Mouse (Mus musculus) ES-E14 (cell line): ENCODE measurements around the gene Atxn1. TPM values are rescaled to one million over a fixed set of nuclear protein-coding genes. Genes with fewer than 3 reads are reported as not detected.

Experiments
- DNase-seq: peaks from one replicate; pipeline ENCODE4 v3.0.0-alpha.2; 2013; ENCODE audit warnings: low read depth, low spot score
- H3K27ac ChIP-seq: 2 replicates; pipeline ENCODE4 v1.5.1; 2012; ENCODE audit warnings: low read depth, mild to moderate bottlenecking, low read length, moderate library complexity, mixed read lengths; ENCODE audit not compliant: poor library complexity, insufficient read depth, severe bottlenecking
- H3K36me3 ChIP-seq: 2 replicates; pipeline ENCODE4 v1.6.1; 2012; ENCODE audit warnings: mild to moderate bottlenecking, low read length, moderate library complexity, mixed read lengths; ENCODE audit not compliant: control insufficient read depth, poor library complexity, insufficient read depth, severe bottlenecking
- H3K4me1 ChIP-seq, 2 experiments: fragments of 150-350 bp in 1 of 2; sonication (generic) in 1 of 2; 2 replicates each; pipeline ENCODE4 v1.6.1; 2012; ENCODE audit warnings: low read length in 2 of 2, mild to moderate bottlenecking in 1 of 2, mixed read lengths in 1 of 2; ENCODE audit not compliant: control insufficient read depth in 2 of 2, insufficient read depth in 2 of 2, poor library complexity in 1 of 2
- H3K4me3 ChIP-seq, 2 experiments: fragments of 150-350 bp in 1 of 2; sonication (generic) in 1 of 2; 2 replicates each; pipeline ENCODE4 v1.5.1; 2012; ENCODE audit warnings: low read length in 2 of 2, low read depth in 1 of 2, mild to moderate bottlenecking in 1 of 2, mixed read lengths in 1 of 2; ENCODE audit not compliant: insufficient read depth in 1 of 2, poor library complexity in 1 of 2, severe bottlenecking in 1 of 2
- H3K9ac ChIP-seq: 2 replicates; pipeline ENCODE4 v1.6.1; 2012; ENCODE audit warnings: low read depth, mild to moderate bottlenecking, low read length, mixed read lengths; ENCODE audit not compliant: poor library complexity, insufficient read depth, severe bottlenecking
- H3K9me3 ChIP-seq: fragments of 150-350 bp; sonication (generic); 2 replicates; pipeline ENCODE4 v1.6.1; 2012; ENCODE audit warnings: low read depth, mild to moderate bottlenecking, low read length; ENCODE audit not compliant: control insufficient read depth, insufficient read depth
- CHD2 ChIP-seq: IDR thresholded peaks from 2 replicates; pipeline ENCODE4 v1.6.1; 2014; ENCODE audit warnings: mild to moderate bottlenecking, low read depth, low read length, inconsistent platforms
- HCFC1 ChIP-seq: IDR thresholded peaks from 2 replicates; pipeline ENCODE4 v1.6.1; 2012; ENCODE audit warnings: low read length, inconsistent platforms, borderline replicate concordance; ENCODE audit not compliant: insufficient read depth
- MAFK ChIP-seq: IDR thresholded peaks from 2 replicates; pipeline ENCODE4 v1.6.1; 2014; ENCODE audit warnings: mild to moderate bottlenecking, low read depth, low read length, inconsistent platforms; ENCODE audit not compliant: insufficient read depth
- ZC3H11A ChIP-seq: IDR thresholded peaks from 2 replicates; pipeline ENCODE4 v1.6.1; 2012; ENCODE audit warnings: low read depth, mild to moderate bottlenecking, inconsistent platforms, low read length, borderline replicate concordance
- ZNF384 ChIP-seq: IDR thresholded peaks from 2 replicates; pipeline ENCODE4 v1.6.1; 2012; ENCODE audit warnings: low read depth, low read length, inconsistent platforms
- in situ Hi-C, 2 experiments: fragments of 600-800 bp; cut with MboI; formaldehyde crosslinking; loops; one replicate each; pipeline ENCODE4 v1.15.1; 2025; ENCODE audit warnings: low sequenced_read_pairs in 2 of 2, inconsistent platforms in 1 of 2; ENCODE audit not compliant: unreplicated experiment in 2 of 2
- total RNA-seq: library from RNA; depleted of rRNA; stranded (reverse); fragments of 300-350 nt; gene quantifications from 2 replicates; pipeline ENCODE4 v1.2.3, GENCODE M21; 2012

The Atxn1 gene
- total RNA-seq, 1 experiment = 7.8 TPM

DNA sequence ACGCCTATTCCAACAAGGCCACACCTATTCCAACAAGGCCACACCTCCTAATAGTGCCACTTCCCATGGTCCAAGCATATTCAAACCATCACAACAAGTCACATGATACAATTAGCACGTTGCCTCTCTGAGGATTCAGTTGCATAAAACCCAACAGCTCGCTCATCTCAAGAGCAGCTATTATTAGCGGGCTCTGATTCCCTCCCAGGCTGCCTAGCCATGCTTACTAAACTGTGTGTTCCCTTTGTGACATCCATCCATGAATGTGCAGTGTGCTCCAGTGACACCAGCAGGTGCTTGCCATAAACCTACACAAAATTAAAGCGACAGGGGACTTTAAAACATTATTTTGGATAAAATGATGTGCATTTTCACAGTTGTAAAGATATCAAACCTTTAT lies 25.7 kb upstream of the Atxn1 start:
- Histone ChIP-seq H3K27ac (no peak overlapping the region), H3K4me3 (no peak overlapping the region), H3K36me3 (no peaks in the 10 kb centered on the region), H3K9me3 (no peaks in the 10 kb centered on the region), H3K4me1 (peaks cover 4 to 6% of the 10 kb centered on the region in 2 experiments; a peak in 1 of 4 replicates), H3K9ac (no peak overlapping the region)
- no peak for DNase-seq
- in situ Hi-C loops = no loop called here
- no peak for TF ChIP-seq MAFK
- no peak for TF ChIP-seq ZC3H11A
- TF ChIP-seq CHD2 = no peak
- no peak for TF ChIP-seq ZNF384
- no peak for TF ChIP-seq HCFC1

DNA sequence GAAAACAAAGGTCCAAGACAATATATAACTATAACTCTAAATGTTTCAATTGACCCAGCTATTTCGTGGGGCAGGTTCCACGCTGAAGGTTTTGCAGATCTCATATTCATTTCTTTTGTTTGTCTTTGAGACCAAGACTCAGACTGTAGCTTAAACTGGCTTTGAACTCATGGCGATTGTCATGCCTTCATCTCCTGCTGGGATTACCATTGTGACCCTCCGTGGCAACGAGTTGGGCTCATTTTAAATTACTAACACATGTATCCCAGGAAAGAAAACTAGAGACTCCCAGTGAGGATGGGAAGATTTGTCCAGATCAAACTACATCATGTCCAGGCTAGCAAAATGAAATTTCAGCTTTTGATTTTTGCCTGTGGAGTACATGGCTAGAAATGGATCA lies 14.4 kb upstream of the Atxn1 start:
- H3K9ac ChIP-seq = no peak overlapping the region
- no peak overlapping the region for H3K4me3 ChIP-seq
- no peak for TF ChIP-seq CHD2
- TF ChIP-seq HCFC1 = no peak
- no peak for TF ChIP-seq MAFK
- no peak for TF ChIP-seq ZC3H11A
- no peak for TF ChIP-seq ZNF384
- no peak overlapping the region for H3K27ac ChIP-seq
- no peaks in the 10 kb centered on the region for H3K9me3 ChIP-seq
- DNase-seq = no peak
- no peaks in the 10 kb centered on the region for H3K4me1 ChIP-seq
- H3K36me3 ChIP-seq = no peaks in the 10 kb centered on the region
- in situ Hi-C loops = no loop called here

DNA sequence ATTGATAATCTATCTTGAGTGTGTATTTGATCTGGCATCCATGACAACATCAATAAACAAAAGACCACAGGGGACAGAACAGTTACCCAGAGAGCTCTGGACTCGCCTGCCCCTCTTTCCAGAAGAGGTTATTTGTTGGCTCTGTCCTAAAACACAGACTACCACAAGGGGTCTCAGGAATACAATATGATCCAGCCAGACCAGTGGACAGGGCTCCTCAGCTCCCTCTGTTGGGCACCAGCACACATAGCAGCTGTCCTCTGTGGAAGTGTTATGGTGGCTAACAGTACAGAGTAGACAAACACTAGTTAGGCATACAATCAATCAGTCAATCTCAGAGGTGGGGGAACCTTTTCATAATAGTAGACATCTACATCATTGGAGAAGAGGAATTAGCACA lies 12.1 kb upstream of the Atxn1 start:
- Histone ChIP-seq H3K4me1 (no peaks in the 10 kb centered on the region), H3K27ac (no peak overlapping the region), H3K4me3 (no peak overlapping the region), H3K9ac (no peak overlapping the region), H3K9me3 (no peaks in the 10 kb centered on the region), H3K36me3 (no peaks in the 10 kb centered on the region)
- DNase-seq = no peak
- TF ChIP-seq CHD2 (no peak), ZC3H11A (peak; percentile 86), HCFC1 (0 out of 2 replicates have a peak, but pooled peaks have one; percentile 28), ZNF384 (no peak)
- in situ Hi-C loops = no loop called here

DNA sequence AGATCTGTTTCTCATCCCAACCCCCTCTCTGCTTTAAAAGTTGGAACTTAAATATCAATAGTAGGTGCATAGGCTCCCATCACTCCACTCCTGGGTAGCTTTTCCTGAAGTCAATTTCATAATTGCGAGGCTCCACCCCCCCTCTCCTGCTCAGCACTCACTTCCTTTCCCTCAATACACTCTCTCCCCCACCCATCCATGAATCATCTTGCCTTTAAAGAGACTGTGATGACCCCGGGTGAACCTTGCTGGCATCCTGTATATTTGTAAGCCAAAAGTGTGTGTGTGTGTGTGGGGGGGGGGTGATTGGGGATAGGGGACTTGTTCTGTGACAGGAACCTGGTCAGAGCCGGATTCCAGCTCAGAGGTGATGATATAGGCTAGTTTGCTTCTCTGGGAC lies 9.8 kb upstream of the Atxn1 start:
- Histone ChIP-seq H3K27ac (no peak overlapping the region), H3K9ac (no peak overlapping the region), H3K36me3 (no peaks in the 10 kb centered on the region), H3K4me1 (peaks cover 2 to 3% of the 10 kb centered on the region in 2 experiments; a peak in 1 of 4 replicates), H3K4me3 (no peak overlapping the region), H3K9me3 (no peaks in the 10 kb centered on the region)
- DNase-seq = no peak
- in situ Hi-C loops = no loop called here
- TF ChIP-seq ZNF384 (no peak), HCFC1 (no peak), MAFK (no peak), CHD2 (no peak), ZC3H11A (no peak)

DNA sequence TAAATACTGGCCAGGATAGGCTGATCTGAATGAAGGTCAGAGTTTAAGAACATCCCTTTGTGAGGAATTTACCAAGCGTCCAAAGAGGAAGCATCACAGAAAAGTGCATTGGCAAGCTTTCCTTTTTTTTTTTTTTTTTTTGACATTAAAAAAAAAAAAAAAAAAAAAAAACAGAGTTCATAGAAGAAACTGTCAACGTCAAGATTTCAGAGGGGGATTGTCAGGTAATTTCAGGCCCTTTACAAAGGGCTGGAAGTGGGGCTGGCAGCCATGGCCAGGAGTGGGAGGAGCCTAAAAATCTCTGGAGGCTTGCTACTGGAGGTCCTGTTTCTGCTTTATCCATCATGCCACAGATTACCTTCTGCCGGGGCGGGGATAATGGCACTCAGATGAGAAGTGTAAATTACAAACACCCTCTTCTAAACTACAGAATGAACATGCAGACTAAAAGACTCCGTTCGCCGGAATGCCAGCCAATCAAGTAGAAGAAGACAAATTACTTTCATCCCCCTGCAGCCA lies 9.2 kb upstream of the Atxn1 start:
- Histone ChIP-seq H3K27ac (no peak overlapping the region), H3K4me3 (no peak overlapping the region), H3K36me3 (no peaks in the 10 kb centered on the region), H3K4me1 (peaks cover 2 to 3% of the 10 kb centered on the region in 2 experiments; a peak in 1 of 4 replicates), H3K9me3 (no peaks in the 10 kb centered on the region), H3K9ac (no peak overlapping the region)
- no peak for DNase-seq
- in situ Hi-C loops = no loop called here
- peak; percentile 73 for TF ChIP-seq ZNF384
- no peak for TF ChIP-seq CHD2
